Mouse (Mus musculus): ENCODE measurements around the gene Ap5z1. TPM values are rescaled to one million over a fixed set of nuclear protein-coding genes. Genes with fewer than 3 reads are reported as not detected.

Gene Ap5z1
- polyA plus RNA-seq, 2 experiments = 8.8 to 23.2 TPM

GRCm38 (mm10) chr5:142431811-142432434, 31.8 kb upstream of the Ap5z1 start:
- Histone ChIP-seq H3K36me3 (ENCODE audit: control insufficient read depth, insufficient read depth, low read length) (peaks cover 30% of the 10 kb centered on the region), H3K4me1 (ENCODE audit: control insufficient read depth, insufficient read depth, low read length) (no peaks in the 10 kb centered on the region; the same call in 1 of the 2 replicates), H3K4me2 (replicated peaks; ENCODE audit: low read depth, low read length, severe bottlenecking) (no peak overlapping the region), H3K27me3 (ENCODE audit: control insufficient read depth, insufficient read depth, low read length) (no peaks in the 10 kb centered on the region), H3K27ac (replicated peaks; ENCODE audit: low read depth, low read length) (no peak overlapping the region; the same call in 1 of the 2 replicates), H3K9ac (ENCODE audit: low read depth, low read length, severe bottlenecking) (no peak overlapping the region), H3K4me3 (replicated peaks; ENCODE audit: low read length) (no peak overlapping the region), H3K9me3 (ENCODE audit: control insufficient read depth, low read length) (no peaks in the 10 kb centered on the region)
- ATAC-seq (ENCODE audit: low FRiP score, low read depth) (peak; percentile 37; the same call in 1 of the 2 replicates), DNase-seq (ENCODE audit: low spot score) (peak; percentile 47)
- no peak for TF ChIP-seq POLR2A (IDR thresholded peaks at IDR 0.05; ENCODE audit: borderline replicate concordance, extremely low read depth, insufficient read depth, insufficient read length)
- WGBS = 81% methylated on average over 9 of the region's 9 CpGs

- H3K27me3 ChIP-seq (ENCODE audit: control insufficient read depth, insufficient read depth, low read length) = no peaks in the 10 kb centered on the region
- no peak for DNase-seq (ENCODE audit: low spot score)
- H3K36me3 ChIP-seq (ENCODE audit: control insufficient read depth, insufficient read depth, low read length) = peaks cover 30% of the 10 kb centered on the region
- no peak overlapping the region for H3K4me3 ChIP-seq (replicated peaks; ENCODE audit: low read length)
- no peak for ATAC-seq (ENCODE audit: low FRiP score, low read depth)
- H3K27ac ChIP-seq (replicated peaks; ENCODE audit: low read depth, low read length) = 0 out of 2 replicates have a peak overlapping the region, but pooled peaks have one; percentile 0
- no peaks in the 10 kb centered on the region for H3K9me3 ChIP-seq (ENCODE audit: control insufficient read depth, low read length)
- no peak overlapping the region for H3K4me2 ChIP-seq (replicated peaks; ENCODE audit: low read depth, low read length, severe bottlenecking)
- 88% methylated on average over 4 of the region's 4 CpGs for WGBS
- no peak for TF ChIP-seq POLR2A (IDR thresholded peaks at IDR 0.05; ENCODE audit: borderline replicate concordance, extremely low read depth, insufficient read depth, insufficient read length)
- no peak overlapping the region for H3K9ac ChIP-seq (ENCODE audit: low read depth, low read length, severe bottlenecking)
- H3K4me1 ChIP-seq (ENCODE audit: control insufficient read depth, insufficient read depth, low read length) = no peaks in the 10 kb centered on the region; the same call in 1 of the 2 replicates
These were observed 31.0 kb upstream of the Ap5z1 start for GRCm38 (mm10) chr5:142432695-142433094.

GRCm38 (mm10) chr5:142434052-142434451, 29.7 kb upstream of the Ap5z1 start:
- Histone ChIP-seq H3K36me3 (ENCODE audit: control insufficient read depth, insufficient read depth, low read length) (peaks cover 36% of the 10 kb centered on the region), H3K4me1 (ENCODE audit: control insufficient read depth, insufficient read depth, low read length) (no peaks in the 10 kb centered on the region; the same call in 1 of the 2 replicates), H3K9ac (ENCODE audit: low read depth, low read length, severe bottlenecking) (no peak overlapping the region), H3K4me3 (replicated peaks; ENCODE audit: low read length) (no peak overlapping the region), H3K27me3 (ENCODE audit: control insufficient read depth, insufficient read depth, low read length) (no peaks in the 10 kb centered on the region), H3K9me3 (ENCODE audit: control insufficient read depth, low read length) (no peaks in the 10 kb centered on the region), H3K27ac (replicated peaks; ENCODE audit: low read depth, low read length) (no peak overlapping the region), H3K4me2 (replicated peaks; ENCODE audit: low read depth, low read length, severe bottlenecking) (no peak overlapping the region)
- WGBS = 84% methylated on average over 5 of the region's 5 CpGs
- ATAC-seq (ENCODE audit: low FRiP score, low read depth) (no peak), DNase-seq (ENCODE audit: low spot score) (no peak)
- TF ChIP-seq POLR2A (IDR thresholded peaks at IDR 0.05; ENCODE audit: borderline replicate concordance, extremely low read depth, insufficient read depth, insufficient read length) = no peak

GRCm38 (mm10) chr5:142435736-142436135, 28.0 kb upstream of the Ap5z1 start:
- no peaks in the 10 kb centered on the region for H3K27me3 ChIP-seq (ENCODE audit: control insufficient read depth, insufficient read depth, low read length)
- H3K27ac ChIP-seq (replicated peaks; ENCODE audit: low read depth, low read length) = no peak overlapping the region
- TF ChIP-seq POLR2A (IDR thresholded peaks at IDR 0.05; ENCODE audit: borderline replicate concordance, extremely low read depth, insufficient read depth, insufficient read length) = no peak
- no peak overlapping the region for H3K4me2 ChIP-seq (replicated peaks; ENCODE audit: low read depth, low read length, severe bottlenecking)
- H3K9me3 ChIP-seq (ENCODE audit: control insufficient read depth, low read length) = no peaks in the 10 kb centered on the region
- no peak for ATAC-seq (ENCODE audit: low FRiP score, low read depth)
- peaks cover 34% of the 10 kb centered on the region for H3K36me3 ChIP-seq (ENCODE audit: control insufficient read depth, insufficient read depth, low read length)
- peaks cover 13% of the 10 kb centered on the region for H3K4me1 ChIP-seq (ENCODE audit: control insufficient read depth, insufficient read depth, low read length)
- 97% methylated on average over 15 of the region's 15 CpGs for WGBS
- no peak overlapping the region for H3K4me3 ChIP-seq (replicated peaks; ENCODE audit: low read length)
- no peak overlapping the region for H3K9ac ChIP-seq (ENCODE audit: low read depth, low read length, severe bottlenecking)
- DNase-seq (ENCODE audit: low spot score) = no peak

GRCm38 (mm10) chr5:142438380-142438938, 25.3 kb upstream of the Ap5z1 start:
- Histone ChIP-seq H3K4me3 (replicated peaks; ENCODE audit: low read length) (no peak overlapping the region), H3K27me3 (ENCODE audit: control insufficient read depth, insufficient read depth, low read length) (no peaks in the 10 kb centered on the region), H3K9ac (ENCODE audit: low read depth, low read length, severe bottlenecking) (no peak overlapping the region), H3K4me2 (replicated peaks; ENCODE audit: low read depth, low read length, severe bottlenecking) (no peak overlapping the region), H3K9me3 (ENCODE audit: control insufficient read depth, low read length) (no peaks in the 10 kb centered on the region), H3K36me3 (ENCODE audit: control insufficient read depth, insufficient read depth, low read length) (peaks cover 30% of the 10 kb centered on the region), H3K27ac (replicated peaks; ENCODE audit: low read depth, low read length) (no peak overlapping the region), H3K4me1 (ENCODE audit: control insufficient read depth, insufficient read depth, low read length) (peaks cover 29% of the 10 kb centered on the region)
- ATAC-seq (ENCODE audit: low FRiP score, low read depth) = no peak
- TF ChIP-seq POLR2A (IDR thresholded peaks at IDR 0.05; ENCODE audit: borderline replicate concordance, extremely low read depth, insufficient read depth, insufficient read length) = no peak
- DNase-seq (ENCODE audit: low spot score) = no peak
- 92% methylated on average over 16 of the region's 16 CpGs for WGBS
